Mouse (Mus musculus) regulatory T cell (primary cell): ENCODE data around the gene Hps5.

Experiments used
- in situ Hi-C: fragments of 300-600 bp; cut with MboI, MseI; formaldehyde crosslinking; loops from one replicate; pipeline ENCODE4 v1.15.1; 2025; ENCODE audit warnings: high pct_unique_total_duplicates

The Hps5 gene

DNA sequence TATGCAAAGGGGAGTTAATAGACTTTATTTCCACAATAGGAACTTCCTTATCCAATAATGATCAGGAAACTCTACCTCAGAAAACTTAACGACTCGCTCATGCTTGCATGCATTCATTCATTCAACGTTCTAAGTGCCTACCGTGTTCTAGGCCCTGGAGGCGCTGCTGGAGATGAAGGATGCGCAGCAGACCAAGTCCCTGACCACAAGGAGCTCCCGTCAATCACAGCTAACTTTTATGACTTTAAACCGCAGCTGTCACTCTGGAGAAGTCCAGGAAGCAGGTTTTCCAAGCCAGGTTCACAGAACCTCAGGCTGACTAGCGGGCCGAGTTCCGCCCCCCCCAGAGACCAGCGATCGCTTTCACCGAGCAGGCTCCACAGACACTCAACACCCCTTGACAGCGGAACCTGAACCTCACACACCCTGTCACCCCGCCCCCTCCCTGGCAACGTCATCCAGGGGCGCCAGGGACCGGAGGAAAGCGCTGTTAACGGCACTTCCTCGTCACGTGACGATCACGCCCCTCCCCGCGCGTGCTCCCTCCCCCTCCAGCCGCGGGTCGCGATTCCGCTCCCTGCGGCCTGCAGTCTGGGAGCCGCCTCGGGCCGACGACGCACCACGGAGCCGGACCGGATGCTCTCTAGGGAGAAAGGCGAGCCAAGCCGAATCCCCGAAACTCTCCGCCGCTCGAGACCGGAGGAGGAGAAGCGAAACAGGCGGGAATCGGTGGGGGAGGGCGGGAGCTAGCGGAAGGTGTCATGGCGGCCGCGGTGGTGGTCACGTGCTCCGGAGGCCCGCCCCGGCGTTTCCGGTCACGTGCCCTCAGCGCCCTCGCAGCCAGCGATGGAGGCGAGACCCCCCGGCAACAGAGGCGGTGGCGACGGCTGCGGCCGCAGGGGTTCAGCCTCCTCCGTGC is at the start of gene Hps5, which contains the start of gene Gtf2h1:
Gene Hps5 (minus strand): TSS at position 778 of the 919 bp plus-strand sequence.
Gene Gtf2h1 (plus strand): TSS at position 817 of the 919 bp plus-strand sequence.
- in situ Hi-C loops = no loop called here

DNA sequence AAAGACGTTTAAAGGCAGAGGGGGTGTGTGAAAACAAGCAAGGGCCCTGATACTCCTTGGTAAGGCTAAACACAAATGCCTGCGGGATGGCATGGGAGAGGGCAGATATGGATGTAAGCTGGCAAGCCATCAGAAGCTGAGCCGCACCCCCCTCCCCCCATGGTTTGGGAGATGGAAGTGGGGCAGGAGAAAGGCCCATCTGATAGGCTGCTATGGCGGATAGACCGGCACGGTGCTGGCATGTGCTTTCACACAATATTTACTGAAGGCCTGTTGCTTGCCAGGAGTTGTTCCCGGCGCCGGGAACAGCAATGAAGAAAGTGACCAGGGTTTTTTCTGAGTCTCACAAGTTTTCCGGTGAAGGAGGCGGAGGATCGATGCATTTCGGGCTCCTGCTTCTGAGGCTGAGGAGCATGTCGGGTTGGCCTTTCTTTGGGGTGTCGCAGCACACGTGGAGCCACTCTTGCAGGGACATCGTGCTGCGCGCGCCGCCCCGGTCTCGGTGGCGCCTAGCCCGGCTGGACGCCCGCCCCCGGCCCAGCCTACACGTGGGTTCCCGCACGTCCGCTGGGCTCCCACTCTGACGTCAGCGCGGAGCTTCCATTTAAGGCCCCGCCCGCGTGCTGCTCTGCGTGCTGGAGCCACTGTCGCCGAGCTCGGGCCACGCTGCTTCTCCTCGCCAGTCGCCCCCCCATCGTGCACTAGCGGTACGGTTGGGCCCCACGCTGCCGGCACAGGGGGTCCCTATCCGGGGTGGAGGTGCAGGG is 49.5 kb upstream of the Hps5 start:
- in situ Hi-C loops = loop anchor here (25.0 kb wide), 1 partner anchor 1883 kb away; the partner anchor contains the start of gene Cpt1c

DNA sequence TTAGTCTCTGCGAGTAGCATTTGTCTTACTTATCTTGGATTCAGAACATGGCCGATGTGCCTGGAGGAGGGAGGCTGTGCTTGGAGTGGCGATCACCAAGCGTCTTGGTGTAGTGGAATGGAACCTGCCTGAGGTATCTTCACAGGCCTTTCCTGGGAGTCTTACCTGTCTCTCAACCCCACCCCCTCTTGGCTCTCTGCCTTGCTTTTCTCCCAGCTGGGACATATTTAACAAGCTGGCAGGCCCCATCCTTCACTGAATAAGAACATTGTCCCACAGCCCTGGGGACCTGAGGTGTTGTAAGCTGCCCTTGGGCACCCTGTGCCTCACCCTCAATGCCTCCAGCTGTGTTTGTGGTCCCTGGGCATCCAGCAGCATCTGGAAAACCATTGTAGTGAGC is 47.7 kb upstream of the Hps5 start:
- in situ Hi-C loops = loop anchor here (5.0 to 25.0 kb wide), 2 partner anchors 164 to 1881 kb away; partner anchors contain the start of genes Cpt1c and Spty2d1

DNA sequence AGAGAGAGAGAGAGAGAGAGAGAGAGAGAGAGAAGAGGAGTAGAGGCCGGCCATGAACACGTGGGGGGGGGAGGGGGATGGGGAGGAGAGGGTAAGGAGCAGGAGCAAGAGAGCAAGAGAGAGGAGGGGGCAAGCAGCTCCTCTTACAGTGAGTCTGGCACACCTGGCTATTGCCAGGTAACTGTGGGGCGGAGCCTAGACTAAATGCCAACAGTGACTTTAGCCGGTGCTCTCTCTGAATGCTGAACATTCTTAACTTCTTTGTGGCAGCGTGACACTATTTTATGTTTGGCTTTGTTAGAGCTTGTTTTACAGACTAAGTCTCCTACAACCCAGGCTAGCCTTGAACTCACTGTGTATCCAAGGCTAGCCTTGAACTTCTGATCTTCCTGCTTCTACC is 46.4 kb upstream of the Hps5 start:
- in situ Hi-C loops = loop anchor here (5.0 to 25.0 kb wide), 2 partner anchors 165 to 1880 kb away; partner anchors contain the start of genes Cpt1c and Spty2d1

DNA sequence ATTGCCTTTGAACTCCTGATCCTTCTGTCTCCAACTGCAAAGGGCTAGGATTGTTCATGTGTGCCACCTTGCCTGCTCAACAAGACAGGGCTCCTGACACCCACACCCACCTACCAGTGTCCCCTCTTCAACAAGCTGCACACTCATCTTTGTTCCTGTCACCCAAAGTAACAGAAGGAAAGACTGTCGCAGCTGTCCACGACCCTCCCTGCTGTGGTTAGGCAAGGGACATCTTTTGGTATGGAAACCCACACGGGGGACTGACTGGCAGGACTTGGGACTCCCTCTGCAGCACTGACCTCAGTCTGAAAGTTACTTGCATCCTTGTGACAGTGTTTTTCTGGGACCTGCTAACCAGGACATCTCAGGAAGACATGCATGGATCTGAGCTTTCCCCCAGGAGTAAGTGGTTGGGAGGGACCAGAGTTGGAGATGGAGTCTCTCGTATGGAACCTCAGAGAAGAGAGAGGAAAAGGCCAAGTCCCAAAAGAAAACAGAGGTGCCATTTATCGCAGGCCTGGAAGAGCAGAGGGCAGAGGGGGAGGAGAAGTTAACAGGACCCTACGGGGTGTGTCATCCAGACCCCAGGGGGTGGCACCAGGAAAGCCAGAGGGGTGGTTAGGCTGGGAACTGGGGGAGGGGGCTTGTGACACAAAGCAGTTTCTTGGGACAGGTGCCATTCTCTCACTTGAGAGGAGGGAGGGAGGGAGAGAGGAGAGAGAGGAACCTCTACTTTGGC is 45.1 kb upstream of the Hps5 start, which contains the start of gene Ldha:
Gene Ldha (plus strand): TSS at position 689 of the 739 bp plus-strand sequence.
- in situ Hi-C loops = loop anchor here (5.0 to 25.0 kb wide), 2 partner anchors 166 to 1879 kb away; partner anchors contain the start of genes Cpt1c and Spty2d1

DNA sequence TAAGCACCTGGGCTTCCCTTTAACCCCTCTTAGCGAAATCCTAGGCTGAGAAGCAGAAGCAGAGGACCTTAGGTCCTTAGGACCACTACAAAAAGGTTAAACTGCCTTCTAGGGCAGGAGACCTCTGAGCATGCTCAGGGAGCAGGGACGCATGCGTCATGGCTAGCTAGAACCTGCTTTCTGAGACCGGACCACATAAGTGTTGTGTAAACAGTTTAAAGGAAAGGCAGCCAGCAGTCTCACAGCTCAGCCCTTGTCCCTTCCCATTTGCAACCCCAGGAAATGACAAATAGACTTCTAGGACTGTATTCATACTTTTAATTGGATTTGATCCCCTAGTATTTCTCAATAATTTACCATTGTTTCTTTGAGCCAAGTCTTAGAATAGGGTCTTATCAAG is 44.5 kb upstream of the Hps5 start:
- in situ Hi-C loops = loop anchor here (5.0 to 25.0 kb wide), 2 partner anchors 167 to 1878 kb away; partner anchors contain the start of genes Cpt1c and Spty2d1

DNA sequence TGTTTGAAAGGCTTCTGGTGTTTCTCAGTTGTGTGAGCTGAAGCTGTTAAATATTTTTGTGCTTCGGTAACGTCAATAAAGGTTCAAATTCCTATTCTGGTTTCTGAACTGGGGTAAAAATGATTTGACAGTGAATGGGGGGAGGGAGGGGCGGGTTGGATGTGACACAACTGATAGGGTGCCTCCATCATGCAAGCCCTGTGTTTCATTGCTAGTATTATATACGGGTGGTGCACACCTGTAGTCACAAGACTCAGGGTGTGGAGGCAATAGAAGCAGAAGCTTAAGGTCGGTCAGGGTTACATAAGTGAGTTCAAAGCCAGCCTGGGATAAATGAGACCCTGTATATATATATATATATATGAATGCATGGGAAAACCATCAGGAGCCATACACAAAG is 44.0 kb upstream of the Hps5 start:
- in situ Hi-C loops = loop anchor here (5.0 to 25.0 kb wide), 3 partner anchors 167 to 1878 kb away; partner anchors contain the start of genes Cpt1c and Spty2d1

DNA sequence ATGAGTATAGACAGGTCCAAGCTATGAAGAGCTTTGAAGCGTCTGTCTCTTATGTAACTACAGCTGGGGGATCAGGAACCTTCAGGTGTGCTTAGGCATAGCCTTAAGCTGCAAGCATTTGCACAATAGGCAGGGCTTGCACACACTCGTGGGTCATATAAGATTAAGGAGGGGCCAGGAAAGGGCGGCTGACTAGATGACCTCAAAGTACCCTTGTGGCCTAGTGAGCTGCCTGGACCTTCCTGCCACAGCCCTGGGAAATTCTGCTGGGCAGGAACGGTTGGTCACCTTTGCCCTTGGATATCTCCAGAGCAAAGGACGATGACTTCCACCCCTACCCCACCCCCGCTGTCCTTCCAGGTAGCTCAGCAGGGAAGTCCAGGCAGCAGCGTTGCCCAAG is 43.6 kb upstream of the Hps5 start:
- in situ Hi-C loops = loop anchor here (10.0 to 25.0 kb wide), 2 partner anchors 1335 to 1877 kb away; partner anchors contain the start of gene Cpt1c

DNA sequence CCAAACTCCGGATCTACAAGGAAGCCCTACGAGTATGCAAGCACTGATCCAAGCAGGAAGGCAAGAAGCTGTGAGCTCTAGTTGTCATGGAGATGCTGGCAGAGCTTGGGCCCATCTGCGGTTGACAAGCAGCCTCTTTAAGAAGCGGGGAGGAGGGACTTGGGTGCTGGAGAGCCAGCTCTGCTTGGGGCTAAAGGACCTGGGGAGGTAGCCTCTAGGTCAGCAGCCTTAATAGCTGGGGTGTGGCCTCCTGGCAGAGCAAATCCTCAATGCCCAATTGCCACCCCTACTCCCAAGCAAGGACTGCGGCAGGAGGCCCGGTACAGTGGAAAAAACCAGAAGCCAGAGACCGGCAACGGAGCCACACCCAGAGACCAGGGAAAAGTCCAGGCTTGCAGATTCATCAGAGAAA is 43.0 kb upstream of the Hps5 start:
- in situ Hi-C loops = loop anchor here (10.0 to 25.0 kb wide), 2 partner anchors 1334 to 1877 kb away; partner anchors contain the start of gene Cpt1c

DNA sequence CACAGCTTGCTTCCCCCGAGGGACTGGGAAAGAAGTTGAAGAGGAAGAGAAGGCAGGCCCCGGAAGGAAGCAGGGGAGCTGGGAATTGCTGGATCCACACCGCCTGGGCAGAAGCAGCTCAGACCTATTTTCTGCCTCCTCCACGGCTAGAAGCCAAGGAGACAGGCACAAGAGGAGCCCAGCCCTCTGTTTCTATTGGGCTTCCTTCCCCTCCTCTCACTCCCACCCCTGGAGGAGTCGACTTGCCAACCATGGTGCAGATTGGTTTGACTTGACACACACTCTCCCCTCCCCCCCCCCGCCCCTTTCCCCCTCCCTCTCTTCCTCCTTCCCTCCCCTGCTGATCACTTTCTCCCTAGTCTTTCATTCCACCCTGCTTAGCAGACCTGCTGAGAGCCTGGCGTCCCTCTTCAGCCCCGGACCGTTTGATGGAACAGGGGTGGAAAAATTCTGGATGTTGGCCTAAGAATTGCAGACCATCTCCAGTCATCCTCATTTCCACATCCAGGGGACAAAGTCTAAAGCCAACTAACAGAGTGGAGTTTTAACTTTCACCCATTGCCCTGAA is 42.3 kb upstream of the Hps5 start:
- in situ Hi-C loops = loop anchor here (10.0 to 25.0 kb wide), 2 partner anchors 1333 to 1876 kb away; partner anchors contain the start of gene Cpt1c

DNA sequence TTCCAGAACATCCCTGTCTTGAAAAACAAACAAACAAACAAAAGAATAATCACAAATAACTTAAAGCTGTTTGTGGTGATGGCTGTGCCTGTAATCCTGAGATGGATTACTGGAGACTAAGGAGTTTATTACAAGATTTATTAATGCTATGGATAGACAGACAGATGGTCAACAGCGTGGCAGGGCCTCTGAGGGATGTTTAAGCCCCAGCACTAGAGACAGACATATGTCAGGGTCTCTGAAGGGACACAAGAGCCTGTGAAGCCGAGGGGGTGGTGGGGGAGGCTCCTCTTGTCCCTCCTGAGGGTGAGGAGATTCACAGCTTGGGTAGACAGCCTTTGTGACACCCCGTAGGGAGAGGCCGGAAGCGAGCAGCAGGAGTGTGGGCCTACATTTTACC is 41.2 kb upstream of the Hps5 start:
- in situ Hi-C loops = loop anchor here (10.0 to 25.0 kb wide), 2 partner anchors 1332 to 1875 kb away; partner anchors contain the start of gene Cpt1c

DNA sequence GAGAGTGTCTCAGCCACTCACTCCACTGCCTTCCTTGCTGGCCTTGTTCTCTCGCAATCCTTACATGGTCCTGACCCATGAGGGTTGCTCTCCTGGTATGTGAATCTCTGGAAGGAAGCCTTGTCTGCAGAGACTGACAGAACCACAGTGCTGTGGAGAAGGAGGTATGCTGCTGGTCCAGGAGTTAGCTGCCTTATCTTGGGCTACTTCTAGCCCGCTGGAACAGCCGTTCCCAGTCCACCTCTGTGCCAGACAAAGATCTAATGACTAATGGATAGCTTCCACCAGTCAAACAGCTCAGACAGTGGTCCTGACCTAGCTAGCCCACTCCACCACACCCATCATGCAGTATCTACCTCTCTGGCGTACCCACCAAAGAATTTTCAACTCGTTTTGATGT is 40.5 kb upstream of the Hps5 start:
- in situ Hi-C loops = loop anchor here (10.0 to 25.0 kb wide), 2 partner anchors 1332 to 1874 kb away; partner anchors contain the start of gene Cpt1c

DNA sequence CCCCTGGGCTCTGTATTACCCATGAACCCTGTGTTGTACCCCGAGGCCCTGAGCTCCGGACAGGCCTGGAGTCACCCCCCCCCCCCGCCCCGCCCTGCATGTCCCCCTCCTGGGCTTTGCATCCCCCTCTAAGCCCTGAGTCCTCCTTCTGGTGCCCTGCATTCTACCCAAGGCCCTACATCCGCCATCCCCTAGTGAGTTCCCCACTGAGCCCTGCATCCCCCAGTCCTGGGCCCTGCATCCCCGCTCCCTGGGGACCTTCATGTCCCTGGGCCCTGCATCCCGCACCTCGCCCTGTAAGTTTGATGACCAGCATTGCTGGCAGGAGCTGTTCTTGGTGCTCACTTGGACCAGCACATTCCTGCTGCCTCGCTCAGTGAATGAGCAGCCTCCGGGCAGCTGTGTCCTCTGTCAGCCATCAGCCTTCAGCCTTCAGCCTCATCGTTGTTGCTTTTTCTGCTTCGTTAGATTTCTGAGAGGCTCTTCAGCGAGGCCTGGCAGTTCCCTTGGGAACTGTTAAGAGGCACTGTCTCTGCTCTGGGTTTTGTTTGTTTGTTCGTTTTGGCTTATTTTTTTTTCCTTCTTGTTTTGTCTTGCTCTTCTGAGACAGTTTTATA is 39.2 kb upstream of the Hps5 start:
- in situ Hi-C loops = loop anchor here (10.0 to 25.0 kb wide), 2 partner anchors 1330 to 1873 kb away; partner anchors contain the start of gene Cpt1c

DNA sequence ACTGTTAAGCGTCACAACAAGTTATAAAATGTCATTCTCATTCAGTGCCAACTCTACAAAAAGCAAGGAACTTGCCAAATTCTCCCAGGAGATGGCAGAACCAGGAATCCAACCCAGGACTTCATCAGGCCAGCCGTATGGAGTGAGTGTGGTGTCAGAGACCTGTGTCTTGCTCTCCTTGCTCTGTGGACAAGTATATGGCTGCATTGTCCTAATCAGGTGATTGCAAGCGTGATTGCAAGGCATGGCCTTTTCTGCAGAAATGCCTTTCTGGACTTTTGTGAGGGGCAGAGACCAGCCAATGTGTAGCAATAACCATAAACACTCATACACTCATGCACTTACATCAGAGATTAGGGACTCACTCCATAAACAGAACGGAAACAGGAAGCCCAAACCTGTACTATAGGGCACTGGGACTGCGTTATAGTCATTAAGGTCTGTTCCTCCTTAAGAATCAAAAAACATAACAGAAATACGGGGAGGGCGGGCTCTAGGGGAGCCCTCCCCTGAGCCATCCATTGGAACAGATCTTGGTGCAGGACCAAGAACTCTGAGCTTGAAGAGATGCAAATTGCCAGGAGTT is 37.9 kb upstream of the Hps5 start:
- in situ Hi-C loops = loop anchor here (10.0 to 25.0 kb wide), 2 partner anchors 1329 to 1871 kb away; partner anchors contain the start of gene Cpt1c

DNA sequence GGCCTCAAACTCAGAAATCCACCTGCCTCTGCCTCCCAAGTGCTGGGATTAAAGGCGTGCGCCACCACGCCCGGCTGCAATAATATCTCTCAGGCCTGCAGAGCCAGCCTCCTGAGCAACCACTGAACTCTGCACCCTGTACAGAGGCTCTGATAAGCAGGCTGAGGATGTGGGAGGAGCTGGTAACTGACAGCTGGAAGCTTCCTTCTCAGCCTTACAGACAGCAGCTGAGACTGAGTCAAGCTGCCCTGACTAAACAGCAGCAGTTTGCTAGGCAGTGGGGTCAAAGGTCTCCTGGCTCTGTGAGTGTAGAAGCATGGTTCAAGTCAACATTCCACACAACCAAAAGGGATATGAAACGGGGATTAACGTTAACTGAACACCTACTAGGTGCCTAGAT is 37.4 kb upstream of the Hps5 start:
- in situ Hi-C loops = loop anchor here (10.0 to 25.0 kb wide), 2 partner anchors 1328 to 1871 kb away; partner anchors contain the start of gene Cpt1c

DNA sequence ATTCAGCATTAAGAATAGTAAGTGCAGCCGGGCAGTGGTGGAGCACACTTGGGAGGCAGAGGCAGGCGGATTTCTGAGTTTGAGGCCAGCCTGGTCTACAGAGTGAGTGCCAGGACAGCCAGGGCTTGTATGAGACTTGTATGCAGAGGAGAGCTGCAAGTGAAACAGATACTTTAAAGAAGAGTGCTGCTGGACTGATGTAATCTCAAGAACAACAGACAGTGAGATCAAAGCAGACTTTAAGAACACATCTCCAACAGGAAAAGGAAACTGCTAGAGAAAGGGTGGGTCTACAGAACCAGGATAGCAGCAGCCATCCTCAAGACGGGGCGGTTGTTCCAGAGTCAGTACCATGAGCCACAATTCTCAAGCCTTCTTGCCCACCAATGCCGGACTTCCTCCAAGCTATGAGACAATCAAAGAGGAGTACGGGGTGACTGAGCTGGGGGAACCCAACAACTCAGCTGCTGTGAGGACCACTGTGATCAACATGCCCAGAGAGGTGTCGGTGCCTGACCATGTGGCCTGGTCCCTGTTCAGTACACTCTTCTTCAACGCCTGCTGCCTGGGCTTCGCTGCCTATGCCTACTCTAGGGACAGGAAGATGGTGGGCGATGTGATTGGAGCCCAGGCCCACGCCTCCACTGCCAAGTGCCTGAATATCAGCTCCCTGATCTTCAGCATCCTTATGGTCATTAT is 36.4 kb upstream of the Hps5 start:
- in situ Hi-C loops = loop anchor here (10.0 to 25.0 kb wide), 2 partner anchors 1327 to 1870 kb away; partner anchors contain the start of gene Cpt1c

DNA sequence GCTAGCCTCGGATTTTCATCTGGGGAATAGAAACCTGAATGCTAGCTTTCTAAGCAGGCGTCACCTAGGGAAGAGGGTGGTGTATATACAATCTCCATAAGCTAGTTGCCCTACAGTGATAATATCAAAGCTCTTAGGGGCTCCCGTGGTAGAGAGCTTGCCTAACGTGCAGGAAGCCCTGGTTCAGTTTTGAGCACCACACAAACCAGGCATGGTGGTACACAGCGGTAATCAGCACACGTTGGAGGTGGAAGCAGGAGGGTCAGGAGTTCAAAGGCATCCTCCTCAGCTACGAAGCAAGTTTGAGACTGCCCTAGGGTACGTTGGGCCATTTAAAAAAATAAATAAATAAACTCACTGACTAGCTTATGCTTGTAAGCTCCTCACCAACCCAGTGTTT is 35.8 kb upstream of the Hps5 start:
- in situ Hi-C loops = loop anchor here (10.0 to 25.0 kb wide), 2 partner anchors 1327 to 1869 kb away; partner anchors contain the start of gene Cpt1c
